Mouse (Mus musculus) layer of hippocampus, postnatal 14 days (tissue): ENCODE data around the gene Dhx33. TPM values are rescaled to one million over a fixed set of nuclear protein-coding genes. Genes with fewer than 3 reads are reported as not detected.

Experiments used
- DNase-seq, 2 experiments: peaks; one replicate each; pipeline ENCODE4 v3.0.0; 2021 to 2022; ENCODE audit warnings: low spot score in 2 of 2, mixed read lengths in 1 of 2
- long read RNA-seq, 2 experiments: library from polyadenylated mRNA; stranded (forward); transcript quantifications; one replicate each; pipeline ENCODE4 v2.0.0; 2021
- total RNA-seq, 2 experiments: library from RNA; stranded (reverse); gene quantifications; 2 replicates each; pipeline ENCODE4 v1.2.3; 2021

Dhx33 gene
- total RNA-seq = 10 to 100 TPM; 33.6 to 40.7 TPM
- long read RNA-seq, experiment 1, full-length matches to known transcripts = 11 of 19 reads
- long read RNA-seq, experiment 1, partial matches to known transcripts = 2 of 19 reads
- long read RNA-seq, experiment 1, other reads (novel, unspliced or antisense) = 6 of 19 reads
- long read RNA-seq, experiment 2, full-length matches to known transcripts = 6 of 14 reads
- long read RNA-seq, experiment 2, partial matches to known transcripts = 4 of 14 reads
- long read RNA-seq, experiment 2, other reads (novel, unspliced or antisense) = 4 of 14 reads

DNA sequence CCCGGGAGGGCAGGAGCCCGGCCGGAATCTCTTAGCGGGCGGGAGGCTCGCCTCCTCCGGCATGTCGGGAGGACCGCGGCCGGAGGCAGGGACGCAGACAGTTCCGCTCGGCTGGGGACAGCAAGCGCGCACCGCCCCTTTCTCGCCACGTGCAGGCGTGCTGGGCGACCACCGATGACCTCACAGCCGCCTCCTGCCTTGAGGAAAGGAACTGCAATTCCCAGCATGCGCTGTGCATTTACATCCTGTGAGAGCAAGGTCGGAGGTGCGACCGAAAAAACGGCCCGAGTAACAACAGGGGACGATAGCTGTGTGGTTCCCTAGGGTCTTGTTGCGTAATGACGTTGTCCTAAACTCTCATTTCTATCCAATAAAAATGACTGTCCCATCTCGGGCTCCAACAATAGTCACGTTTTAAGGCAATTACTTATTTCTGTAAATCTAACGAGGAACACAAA lies at the start of gene Dhx33:
Gene Dhx33, minus strand, starts transcription at position 122 of the 458 bp plus-strand sequence.
- peak; percentile 94 to 98 for DNase-seq

DNA sequence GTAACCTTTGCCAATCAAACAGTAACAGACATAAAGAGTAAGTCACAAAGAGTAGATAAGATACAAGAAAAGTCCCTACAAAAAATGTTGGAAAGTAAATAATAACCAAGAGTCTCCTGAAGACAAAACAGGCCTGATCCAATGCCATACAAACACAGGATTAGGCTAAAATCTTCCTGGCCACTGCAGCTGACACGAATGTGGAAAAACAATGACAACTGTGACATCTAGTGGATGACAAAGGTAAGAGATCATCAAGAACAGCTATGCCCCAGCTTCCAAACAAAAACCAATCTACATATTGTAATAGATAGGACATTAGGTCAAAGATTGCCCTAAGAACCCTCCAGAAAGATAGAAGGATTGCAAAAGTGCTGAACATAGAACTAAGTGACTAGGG lies 48.3 kb upstream of the Dhx33 start:
- DNase-seq = peak in 1 of 2 experiments; percentile 66

DNA sequence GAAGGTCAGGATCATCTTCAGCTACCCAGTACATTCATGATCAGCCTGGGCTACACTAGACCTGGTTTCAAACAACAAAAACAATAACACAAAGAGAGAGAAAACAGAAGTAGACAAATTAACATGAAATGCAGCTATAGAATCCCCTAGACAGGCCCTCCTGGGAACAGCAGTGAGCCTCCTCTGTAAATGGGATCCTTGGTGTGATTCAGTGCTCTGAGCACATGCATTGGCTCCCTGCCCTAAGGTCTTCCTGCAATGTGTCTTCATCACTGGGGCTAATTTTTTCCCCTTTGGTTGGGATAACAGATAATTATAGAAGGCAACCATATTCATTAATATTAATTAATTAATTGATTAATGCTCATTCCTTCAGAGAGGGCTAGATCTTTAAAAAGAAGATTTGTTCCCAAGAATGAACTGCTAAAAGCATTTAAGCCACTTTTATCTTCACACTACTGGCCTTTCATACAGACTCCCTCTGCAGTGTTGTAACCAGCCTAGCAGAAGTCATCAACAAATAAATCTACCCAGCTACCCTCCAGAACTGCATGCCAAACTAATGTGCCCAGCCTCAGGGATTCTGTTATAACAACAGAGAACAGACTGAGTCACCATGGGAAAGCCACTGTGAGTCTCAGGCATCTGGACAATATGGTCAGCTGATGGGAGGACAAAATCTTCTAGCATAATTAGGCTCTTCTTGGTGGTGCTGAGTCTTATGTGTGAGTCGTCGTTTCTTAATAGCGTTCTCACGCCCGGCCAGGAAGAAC lies 35.5 kb upstream of the Dhx33 start:
- no peak for DNase-seq

DNA sequence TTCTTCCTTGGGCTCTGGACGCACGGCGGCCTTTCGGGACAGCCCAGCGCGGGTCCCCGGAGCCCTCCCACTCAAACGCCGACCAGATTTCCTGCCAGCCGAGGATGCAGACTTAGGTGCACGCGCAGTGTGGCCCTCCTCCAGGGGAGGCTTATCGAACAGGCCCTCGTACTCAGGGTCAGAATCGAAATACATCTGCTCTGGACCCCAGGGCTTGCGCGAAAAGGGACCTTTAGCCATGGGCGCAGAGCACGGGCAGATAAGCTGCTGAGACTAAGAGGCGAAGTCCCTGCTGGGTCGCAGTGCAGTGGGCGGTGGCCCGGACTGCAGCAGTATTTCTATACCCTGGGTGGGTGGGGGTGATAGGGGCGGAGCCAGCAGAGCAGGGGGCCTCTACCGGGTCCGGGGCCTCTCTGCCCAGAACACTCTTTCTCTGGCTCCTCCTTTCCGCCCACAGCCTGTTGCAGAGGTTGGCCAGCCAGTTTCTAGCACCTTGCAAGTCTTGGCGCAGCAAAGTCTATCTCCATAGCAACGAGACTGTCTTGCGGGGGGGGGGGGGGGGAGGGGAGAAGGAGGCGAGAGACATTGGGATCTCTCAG lies 29.0 kb upstream of the Dhx33 start, which contains the start of gene 6330403K07Rik:
Gene 6330403K07Rik, minus strand, starts transcription at position 351 of the 599 bp plus-strand sequence.
- DNase-seq = peak in 1 of 2 experiments; percentile 62

DNA sequence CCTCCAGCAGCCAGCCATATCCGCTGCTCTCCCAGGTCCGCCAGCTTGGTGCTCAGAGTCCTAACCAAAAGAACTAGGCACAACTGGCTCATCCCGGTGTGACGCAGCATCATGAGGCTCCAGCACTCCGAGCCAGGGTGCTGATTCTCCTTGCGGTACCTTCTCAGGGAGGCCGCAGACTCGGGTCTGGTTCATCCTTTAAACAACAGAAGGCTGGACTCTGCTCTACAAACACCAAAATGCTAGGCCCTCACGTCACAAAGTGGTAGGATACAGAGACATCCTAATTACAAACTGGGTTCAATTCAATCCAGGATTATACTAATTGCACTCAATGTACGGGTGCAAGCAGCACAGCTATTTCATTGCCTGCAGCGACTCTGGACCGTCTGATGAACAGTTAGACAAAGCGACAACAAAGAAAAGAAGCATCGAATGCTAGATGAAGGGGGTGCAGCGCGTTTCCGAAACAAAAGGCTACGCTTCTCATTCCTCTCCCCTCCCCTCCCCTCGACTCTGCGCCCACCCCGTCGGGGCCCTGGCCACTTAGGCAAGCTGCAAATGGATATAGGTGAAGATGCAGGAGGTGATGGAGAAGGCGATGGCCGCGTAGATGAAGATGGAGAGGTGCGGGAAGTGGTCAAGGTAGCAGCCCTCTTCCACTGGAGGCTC lies 28.4 kb upstream of the Dhx33 start:
- DNase-seq = peak; percentile 37 to 51

DNA sequence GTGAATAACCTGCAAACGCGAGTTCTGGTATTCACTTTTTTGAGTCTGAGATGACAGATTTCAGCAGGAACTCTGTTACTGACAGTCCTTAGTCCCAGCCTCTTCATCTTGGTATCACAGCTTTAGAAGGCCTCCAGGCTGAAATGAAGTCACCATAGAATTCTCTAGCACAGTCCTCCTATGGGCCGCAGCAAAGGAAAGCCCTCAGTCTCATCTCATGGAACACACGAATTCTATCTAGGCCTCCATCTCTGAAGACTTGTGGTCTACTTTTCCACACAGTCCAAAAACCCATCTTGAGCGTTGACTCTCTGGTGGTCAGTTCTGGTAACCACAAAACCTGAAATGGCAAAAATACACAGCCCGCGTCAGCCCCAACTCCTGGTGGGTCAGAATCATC lies 27.8 kb upstream of the Dhx33 start:
- DNase-seq = no peak

DNA sequence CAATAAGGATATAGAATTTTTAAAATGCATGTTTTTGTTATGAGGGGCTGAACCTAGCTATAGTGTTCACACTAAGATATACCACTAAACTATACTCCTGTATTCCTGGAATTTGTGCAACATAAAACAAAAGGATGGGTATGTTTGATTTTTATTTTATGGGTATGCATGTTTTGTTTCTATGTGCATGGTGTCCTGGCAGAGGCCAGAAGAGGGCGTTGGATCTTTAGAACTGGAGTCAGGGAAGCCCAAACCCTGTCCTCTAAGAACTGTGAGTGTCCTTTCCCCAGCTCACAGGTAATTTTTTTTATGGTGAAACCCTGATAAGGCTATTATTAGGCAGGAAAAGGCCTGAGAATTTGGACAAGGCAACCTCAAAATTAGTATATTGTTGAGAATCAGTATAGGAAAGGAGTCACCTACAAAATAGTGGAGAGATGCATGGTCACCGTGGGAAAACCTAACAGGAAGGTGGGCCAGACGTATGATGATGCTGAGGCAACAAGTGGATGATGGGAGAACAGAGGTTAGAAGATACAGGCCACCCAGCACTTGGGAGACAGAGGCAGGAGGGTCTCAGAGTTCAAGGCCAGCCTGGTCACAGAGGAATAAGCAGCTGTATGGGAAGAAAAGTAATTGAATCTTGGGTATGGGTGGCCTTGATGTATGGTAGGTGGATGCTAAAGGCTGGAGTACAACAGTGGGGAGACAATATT lies 25.3 kb upstream of the Dhx33 start:
- no peak for DNase-seq

DNA sequence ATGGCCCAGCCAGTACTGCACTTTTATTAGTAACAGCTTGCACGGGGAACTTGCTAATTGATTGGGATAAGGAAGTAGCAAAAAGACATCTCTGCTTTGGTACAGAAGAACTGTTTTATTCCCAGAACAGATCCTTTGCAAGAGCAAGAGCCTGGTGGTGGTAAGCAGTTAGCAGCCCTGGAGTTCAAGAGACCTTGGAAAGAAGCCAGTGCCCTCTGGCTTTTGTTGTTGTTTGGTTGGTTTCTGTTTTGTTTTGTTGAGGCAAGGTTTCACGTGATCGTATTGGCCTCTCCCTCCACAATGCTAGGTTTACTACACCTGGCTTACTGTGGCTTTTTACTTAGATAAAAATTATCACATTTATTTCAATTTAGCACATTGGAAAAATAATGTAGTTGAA lies 24.0 kb upstream of the Dhx33 start:
- DNase-seq = no peak

DNA sequence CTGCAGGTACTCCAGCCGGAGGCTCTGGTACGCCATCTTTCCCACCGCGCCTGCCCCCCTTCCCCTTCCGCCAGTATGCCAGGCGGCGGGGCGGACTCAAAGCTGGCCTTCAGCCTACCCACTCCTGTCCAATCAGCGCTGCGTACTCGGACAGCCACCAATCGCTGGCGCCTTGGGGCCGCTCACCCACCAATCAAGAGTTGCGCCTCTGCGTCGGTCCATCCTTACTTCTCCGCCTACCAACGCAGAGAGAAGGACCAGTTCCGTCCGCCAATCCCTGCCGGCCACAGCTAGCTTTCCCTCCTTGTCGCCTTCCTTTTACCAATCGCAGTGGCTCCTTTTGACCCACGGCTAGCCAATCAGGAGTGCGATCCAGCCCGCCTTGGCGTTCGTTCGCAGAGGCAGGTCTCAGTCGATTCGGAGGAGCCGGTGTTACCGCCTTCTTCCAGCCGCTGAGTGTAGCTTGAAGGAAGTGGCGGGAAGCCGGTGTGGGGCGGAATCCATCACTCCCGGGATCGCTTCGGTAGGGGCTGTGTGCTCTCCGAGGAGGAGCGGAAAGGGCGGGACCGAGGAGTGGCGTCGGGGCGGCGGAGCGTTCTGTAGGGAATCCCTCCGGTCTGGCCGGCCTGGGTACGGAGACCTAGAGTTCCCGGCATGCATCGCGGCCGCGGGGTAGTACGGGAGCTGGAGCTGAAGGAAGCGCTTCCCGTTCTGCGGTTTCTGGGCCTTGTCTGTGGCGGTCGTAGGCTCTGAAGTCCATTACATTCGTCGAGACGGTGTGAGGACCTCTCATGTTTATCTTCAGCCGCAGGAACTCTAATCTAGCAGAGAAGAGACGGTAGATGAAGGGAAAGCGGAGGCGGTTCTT lies 15.2 kb upstream of the Dhx33 start, which contains the start of the genes Mis12 and Derl2:
Gene Mis12, plus strand, starts transcription at position 411 of the 868 bp plus-strand sequence.
Gene Derl2, minus strand, starts transcription at position 641 of the 868 bp plus-strand sequence.
- peak; percentile 99 for DNase-seq

DNA sequence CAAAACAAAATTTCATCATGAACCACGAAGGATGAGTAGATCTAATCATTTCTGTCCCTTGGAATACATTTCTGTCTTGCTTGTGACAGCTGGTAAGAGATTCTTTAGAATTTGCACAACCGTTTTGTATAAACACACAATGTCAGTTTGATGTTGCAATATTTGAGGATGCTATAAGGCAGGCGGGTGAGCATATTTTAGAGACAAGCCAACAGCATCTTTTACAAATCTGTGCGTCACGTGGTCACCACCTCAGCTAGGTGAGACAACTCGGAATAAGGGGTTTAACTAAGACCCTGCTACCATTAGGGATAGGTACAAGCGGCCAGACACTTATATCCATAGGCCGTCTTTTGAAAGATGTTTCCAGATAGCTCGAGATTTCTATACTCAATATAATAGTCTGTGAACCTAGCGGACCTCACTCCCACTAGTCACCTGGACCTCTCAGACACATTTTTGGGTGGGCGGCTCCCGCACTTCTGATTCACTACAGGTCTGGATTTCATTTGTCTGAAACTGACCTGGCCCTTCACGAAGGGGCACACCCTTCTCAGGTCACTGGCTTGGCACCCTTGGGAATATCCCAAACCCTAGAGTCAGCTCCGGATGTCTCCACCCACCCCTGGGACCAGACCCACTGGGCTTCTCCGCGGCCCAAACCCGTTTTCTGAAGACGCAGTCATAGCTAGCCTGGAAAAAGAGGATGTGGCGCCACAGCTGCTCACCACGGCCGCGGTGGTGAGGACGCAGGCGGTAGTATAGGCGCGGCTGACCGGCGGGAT lies 14.4 kb upstream of the Dhx33 start:
- no peak for DNase-seq

DNA sequence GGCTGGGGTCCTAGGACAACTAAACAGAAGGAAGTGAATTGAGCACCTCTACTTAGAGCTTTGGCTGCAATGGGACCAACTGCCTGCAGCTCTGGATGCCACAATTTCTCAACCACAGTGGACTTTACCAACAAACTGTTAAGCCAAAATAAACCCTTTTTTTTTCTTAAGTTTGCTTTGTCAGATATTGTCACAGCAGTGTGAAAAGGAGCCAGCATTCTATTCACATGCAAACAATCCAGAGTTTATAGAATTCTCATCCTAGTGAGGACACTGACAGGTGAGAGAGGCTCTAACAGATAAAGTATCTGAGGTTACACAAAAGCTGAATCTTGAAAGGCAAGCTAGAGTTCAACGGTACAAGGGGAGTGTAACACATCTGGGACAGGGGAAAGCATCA lies 12.8 kb upstream of the Dhx33 start:
- no peak for DNase-seq

DNA sequence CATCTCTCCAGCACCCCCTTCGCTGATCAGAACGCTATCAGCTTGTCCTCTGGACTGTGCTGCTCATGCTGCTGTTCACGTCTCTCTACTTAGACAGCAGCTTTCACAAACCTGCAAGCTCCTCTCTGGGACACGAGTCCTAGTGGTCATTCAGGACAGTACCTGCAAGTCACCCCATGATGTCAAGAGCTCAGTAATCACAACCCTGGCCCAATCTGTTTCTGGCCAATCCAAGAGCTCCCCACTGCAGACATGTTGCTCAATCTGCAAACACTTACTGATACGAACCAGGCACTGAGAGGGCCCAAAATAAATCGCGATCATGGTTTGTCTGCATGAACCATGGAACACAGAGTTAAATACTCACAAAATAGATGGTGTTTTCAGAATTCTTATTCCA lies 8.5 kb upstream of the Dhx33 start:
- DNase-seq = no peak

DNA sequence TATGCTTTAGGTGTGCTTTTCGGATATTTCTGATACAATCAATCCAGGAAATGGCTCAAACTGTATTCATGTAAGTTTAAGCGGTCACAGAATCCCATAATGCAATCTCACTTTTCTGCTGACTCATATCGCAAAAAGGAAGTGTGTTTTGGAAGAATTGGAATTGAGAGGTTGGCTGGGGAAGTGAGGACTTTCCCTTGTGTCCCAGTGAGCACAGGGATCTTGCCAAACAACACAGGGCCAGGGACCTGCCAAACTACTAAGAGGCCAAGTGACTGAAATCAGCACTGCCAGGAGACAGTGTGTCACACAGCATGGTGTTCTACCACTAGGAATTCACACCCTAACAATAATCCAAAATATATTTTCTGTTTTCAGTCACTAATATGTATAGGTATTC lies 4.1 kb upstream of the Dhx33 start:
- DNase-seq = no peak

DNA sequence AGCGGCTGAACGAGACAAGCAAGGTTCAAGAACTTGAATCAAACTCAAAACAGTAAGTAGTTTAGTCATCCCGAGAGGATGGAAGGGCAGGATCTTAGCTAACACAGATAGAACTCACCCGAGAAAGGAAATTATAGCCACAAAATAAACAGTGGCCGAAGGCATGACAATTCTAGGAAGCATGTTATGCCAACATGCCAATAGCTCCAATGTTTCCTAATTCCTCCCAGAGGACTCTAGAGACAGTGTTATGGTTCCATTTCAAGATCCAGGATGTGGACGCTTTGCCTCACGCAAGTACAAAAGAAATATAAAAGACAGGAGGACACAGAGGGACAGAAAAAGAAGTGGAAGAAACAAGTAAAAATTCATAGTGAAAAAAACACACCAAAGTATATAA lies 3.6 kb upstream of the Dhx33 start:
- no peak for DNase-seq

DNA sequence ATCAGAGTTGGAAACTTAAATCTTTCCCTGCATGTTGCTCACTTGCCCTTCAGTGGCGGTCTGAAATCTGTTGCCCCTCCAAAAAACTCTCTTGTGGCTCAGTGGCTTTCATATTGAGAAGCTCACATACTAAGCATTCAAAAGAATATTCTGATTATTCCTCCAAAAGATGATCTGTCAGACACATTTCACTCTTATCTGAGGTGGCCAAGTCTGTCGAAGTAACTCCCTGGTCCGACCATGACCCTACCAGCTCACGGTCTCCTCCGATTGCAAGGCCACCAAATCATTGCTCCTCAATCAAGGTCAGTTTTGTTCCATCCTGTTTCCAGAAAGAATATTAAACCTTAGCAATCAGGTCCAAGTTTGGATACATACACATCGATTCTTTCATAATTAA lies 2.8 kb upstream of the Dhx33 start:
- DNase-seq = no peak

DNA sequence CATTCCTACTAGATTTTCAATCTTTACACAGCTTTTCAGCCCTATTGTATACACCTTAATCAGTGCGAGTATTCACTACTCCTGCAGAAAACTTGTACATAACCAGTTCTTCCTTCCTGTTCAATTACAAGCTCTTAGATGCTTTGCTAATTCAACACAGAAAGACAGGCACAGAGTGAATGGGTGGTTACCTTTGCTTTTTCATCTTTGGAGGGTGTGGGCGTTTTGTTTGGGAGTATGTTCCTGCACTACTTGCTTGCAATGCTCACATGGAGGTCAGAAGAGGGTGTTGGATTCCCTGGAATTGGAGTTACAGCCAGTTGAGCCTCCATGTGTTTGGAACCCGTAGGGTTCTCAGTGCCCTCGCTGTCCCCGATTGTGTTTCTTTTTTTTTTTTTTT lies 809 bp upstream of the Dhx33 start:
- no peak for DNase-seq

DNA sequence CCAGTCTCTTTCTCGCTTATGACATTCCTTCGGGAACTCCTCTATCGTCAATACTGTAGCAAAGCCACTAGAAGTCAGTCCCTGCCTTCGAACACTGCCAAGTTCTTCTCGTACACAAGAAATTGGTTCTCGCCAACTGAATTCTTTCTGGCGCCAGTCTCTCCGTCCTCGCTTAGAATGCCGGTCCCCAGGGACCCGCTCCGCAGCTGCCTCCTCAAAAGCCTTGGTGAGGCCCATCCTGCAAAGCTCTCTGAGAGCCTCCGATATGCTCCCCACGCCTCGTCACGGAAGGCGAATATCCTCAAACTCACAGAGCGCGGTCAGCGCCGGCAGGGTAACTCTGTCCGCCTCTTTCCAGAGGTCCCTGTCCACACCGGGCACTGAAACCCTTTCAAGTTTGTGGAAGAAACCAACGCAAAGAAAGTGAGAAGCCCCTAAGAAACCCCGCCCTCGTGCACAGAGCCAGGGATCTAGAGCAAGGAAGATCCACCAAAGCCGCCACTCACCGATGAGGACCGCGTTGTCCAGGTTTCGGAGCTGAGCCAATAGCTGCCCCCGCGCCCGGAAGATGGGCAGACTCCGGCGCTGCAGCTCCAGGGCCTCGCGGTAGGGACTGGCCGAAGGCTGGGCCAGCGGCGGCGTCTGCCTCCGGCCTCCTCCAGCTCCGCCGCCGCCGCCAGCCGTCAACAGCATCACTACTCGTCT lies 474 bp downstream of the Dhx33 start:
- DNase-seq = no peak

DNA sequence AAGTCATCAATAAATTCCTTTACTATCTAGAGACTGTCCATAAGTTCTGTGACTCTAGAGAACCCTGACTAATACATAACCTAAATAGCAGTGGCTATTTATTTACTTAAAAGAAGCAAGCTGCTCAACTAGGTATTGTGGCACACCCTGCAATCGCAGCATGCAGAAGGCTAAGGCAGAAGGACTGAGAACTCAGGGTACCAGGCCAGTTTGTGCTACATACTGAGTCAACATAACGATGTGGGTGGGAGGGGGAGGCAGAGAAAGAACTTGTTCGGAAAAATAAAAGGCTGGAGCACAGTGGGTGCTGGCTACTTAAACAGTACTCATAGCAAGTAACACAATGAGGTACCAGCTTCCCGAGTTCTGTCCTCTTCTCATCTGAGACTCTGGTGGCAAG lies 3.1 kb downstream of the Dhx33 start:
- DNase-seq = peak in 1 of 2 experiments; percentile 71
